Mouse (Mus musculus) MEL (cell line): ENCODE measurements around the gene Aff4. TPM values are rescaled to one million over a fixed set of nuclear protein-coding genes. Genes with fewer than 3 reads are reported as not detected.

ENCODE experiments used
- DNase-seq: peaks from one replicate; pipeline ENCODE4 v3.0.0; 2011; ENCODE audit warnings: low read depth, low spot score
- H3K27ac ChIP-seq: 2 replicates; pipeline ENCODE4 v1.5.1; 2012; ENCODE audit warnings: low read depth, mild to moderate bottlenecking, control low read depth, low read length, moderate library complexity; ENCODE audit not compliant: control insufficient read depth
- H3K27me3 ChIP-seq, 2 experiments: fragments of 150-350 bp in 1 of 2; sonication (generic) in 1 of 2; 2 replicates each; pipeline ENCODE4 v1.6.1; 2012; ENCODE audit warnings: low read length in 2 of 2, mild to moderate bottlenecking in 2 of 2, improper control_type of control experiment in 1 of 2, moderate library complexity in 1 of 2; ENCODE audit not compliant: insufficient read depth in 2 of 2, control insufficient read depth in 1 of 2
- H3K36me3 ChIP-seq, 2 experiments: 2 replicates each; pipeline ENCODE4 v1.6.1; 2012 to 2014; ENCODE audit warnings: low read length in 2 of 2, improper control_type of control experiment in 1 of 2, inconsistent platforms in 1 of 2, mild to moderate bottlenecking in 1 of 2; ENCODE audit not compliant: insufficient read depth in 2 of 2, control insufficient read depth in 1 of 2
- H3K4me1 ChIP-seq, 2 experiments: fragments of 150-350 bp in 1 of 2; sonication (generic) in 1 of 2; 2 replicates each; pipeline ENCODE4 v1.6.1; 2012; ENCODE audit warnings: low read length in 2 of 2, improper control_type of control experiment in 1 of 2, mild to moderate bottlenecking in 1 of 2; ENCODE audit not compliant: insufficient read depth in 2 of 2, control insufficient read depth in 1 of 2
- H3K4me3 ChIP-seq, 2 experiments: fragments of 150-350 bp in 1 of 2; sonication (generic) in 1 of 2; 2 replicates each; pipeline ENCODE4 v1.5.1; 2012; ENCODE audit warnings: low read depth in 2 of 2, low read length in 2 of 2, mild to moderate bottlenecking in 2 of 2, moderate library complexity in 2 of 2, control low read depth in 1 of 2, improper control_type of control experiment in 1 of 2; ENCODE audit not compliant: control insufficient read depth in 1 of 2, insufficient read depth in 1 of 2
- H3K79me2 ChIP-seq: 2 replicates; pipeline ENCODE4 v1.6.1; 2012; ENCODE audit warnings: mild to moderate bottlenecking, low read length, moderate library complexity; ENCODE audit not compliant: control insufficient read depth, poor library complexity, insufficient read depth
- H3K9ac ChIP-seq: 2 replicates; pipeline ENCODE4 v1.6.1; 2012; ENCODE audit warnings: low read depth, mild to moderate bottlenecking, control low read depth, low read length, moderate library complexity; ENCODE audit not compliant: control insufficient read depth, poor library complexity, severe bottlenecking
- H3K9me3 ChIP-seq: fragments of 150-350 bp; sonication (generic); replicated peaks from 2 replicates; pipeline ENCODE4 v1.6.1; 2012; ENCODE audit warnings: mild to moderate bottlenecking, low read length, improper control_type of control experiment, moderate library complexity; ENCODE audit not compliant: insufficient read depth
- E2F4 ChIP-seq: IDR thresholded peaks from 2 replicates; pipeline ENCODE4 v1.6.1; 2011; ENCODE audit warnings: low read depth, low read length, improper control_type of control experiment, borderline replicate concordance
- ELF1 ChIP-seq: IDR thresholded peaks from 2 replicates; pipeline ENCODE4 v1.6.1; 2014; ENCODE audit warnings: low read depth, mild to moderate bottlenecking, inconsistent platforms, low read length, improper control_type of control experiment, moderate library complexity
- ETS1 ChIP-seq: IDR thresholded peaks from 2 replicates; pipeline ENCODE4 v1.6.1; 2012; ENCODE audit warnings: low read depth, mild to moderate bottlenecking, inconsistent platforms, low read length, improper control_type of control experiment, moderate library complexity
- GABPA ChIP-seq: IDR thresholded peaks from 2 replicates; pipeline ENCODE4 v1.6.1; 2012; ENCODE audit warnings: low read depth, mild to moderate bottlenecking, inconsistent platforms, low read length, improper control_type of control experiment, moderate library complexity
- JUND ChIP-seq: IDR thresholded peaks from 2 replicates; pipeline ENCODE4 v1.6.1; 2011; ENCODE audit warnings: low read depth, mild to moderate bottlenecking, improper control_type of control experiment, low read length
- KAT2A ChIP-seq: conservative IDR thresholded peaks from 2 replicates; pipeline ENCODE4 v1.6.1; 2012; ENCODE audit warnings: low read depth, low read length, improper control_type of control experiment, inconsistent platforms
- MAX ChIP-seq: IDR thresholded peaks from 2 replicates; pipeline ENCODE4 v1.6.1; 2011; ENCODE audit warnings: low read length, improper control_type of control experiment
- MEF2A ChIP-seq: IDR thresholded peaks from 2 replicates; pipeline ENCODE4 v1.6.1; 2014; ENCODE audit warnings: low read depth, mild to moderate bottlenecking, inconsistent platforms, low read length, improper control_type of control experiment; ENCODE audit not compliant: poor library complexity, insufficient replicate concordance, severe bottlenecking; ENCODE audit errors: extremely low read depth
- MXI1 ChIP-seq: IDR thresholded peaks from 2 replicates; pipeline ENCODE4 v1.6.1; 2011; ENCODE audit warnings: mild to moderate bottlenecking, low read depth, low read length, improper control_type of control experiment
- MYC ChIP-seq: IDR thresholded peaks from 2 replicates; pipeline ENCODE4 v1.6.1; 2011; ENCODE audit warnings: low read depth, mild to moderate bottlenecking, low read length, improper control_type of control experiment, moderate library complexity
- NRF1 ChIP-seq: IDR thresholded peaks from 2 replicates; pipeline ENCODE4 v1.6.1; 2014; ENCODE audit warnings: low read depth, mild to moderate bottlenecking, inconsistent platforms, low read length, improper control_type of control experiment, moderate library complexity; ENCODE audit not compliant: poor library complexity, insufficient read depth, severe bottlenecking
- POLR2A ChIP-seq, 2 experiments: IDR thresholded peaks; 2 replicates each; pipeline ENCODE4 v1.6.1; 2011 to 2012; ENCODE audit warnings: low read length in 2 of 2, mild to moderate bottlenecking in 2 of 2, control low read depth in 1 of 2, improper control_type of control experiment in 1 of 2, low read depth in 1 of 2, moderate library complexity in 1 of 2; ENCODE audit not compliant: control insufficient read depth in 1 of 2, insufficient read depth in 1 of 2, poor library complexity in 1 of 2
- POLR2AphosphoS2 ChIP-seq: IDR thresholded peaks from 2 replicates; pipeline ENCODE4 v1.6.1; 2011; ENCODE audit warnings: low read length, improper control_type of control experiment
- RAD21 ChIP-seq: IDR thresholded peaks from 2 replicates; pipeline ENCODE4 v1.6.1; 2011; ENCODE audit warnings: mild to moderate bottlenecking, low read depth, low read length, improper control_type of control experiment
- RCOR1 ChIP-seq: IDR thresholded peaks from 2 replicates; pipeline ENCODE4 v1.6.1; 2012; ENCODE audit warnings: low read depth, mild to moderate bottlenecking, inconsistent platforms, low read length, improper control_type of control experiment
- SIN3A ChIP-seq: IDR thresholded peaks from 2 replicates; pipeline ENCODE4 v1.6.1; 2012; ENCODE audit warnings: low read length, improper control_type of control experiment, inconsistent platforms
- UBTF ChIP-seq: IDR thresholded peaks from 2 replicates; pipeline ENCODE4 v1.6.1; 2012; ENCODE audit warnings: low read depth, mild to moderate bottlenecking, inconsistent platforms, low read length, improper control_type of control experiment, moderate library complexity, borderline replicate concordance; ENCODE audit not compliant: insufficient read depth
- USF1 ChIP-seq: IDR thresholded peaks from 2 replicates; pipeline ENCODE4 v1.6.1; 2014; ENCODE audit warnings: low read depth, mild to moderate bottlenecking, inconsistent platforms, low read length, improper control_type of control experiment, moderate library complexity
- USF2 ChIP-seq, 2 experiments: IDR thresholded peaks; 2 replicates each; pipeline ENCODE4 v1.6.1; 2011 to 2012; ENCODE audit warnings: improper control_type of control experiment in 2 of 2, low read length in 2 of 2, borderline replicate concordance in 1 of 2, inconsistent platforms in 1 of 2, low read depth in 1 of 2, mild to moderate bottlenecking in 1 of 2; ENCODE audit not compliant: insufficient read depth in 1 of 2
- ZC3H11A ChIP-seq: IDR thresholded peaks from 2 replicates; pipeline ENCODE4 v1.6.1; 2012; ENCODE audit warnings: low read depth, mild to moderate bottlenecking, inconsistent platforms, low read length, improper control_type of control experiment
- ZMIZ1 ChIP-seq: IDR thresholded peaks from 2 replicates; pipeline ENCODE4 v1.6.1; 2012; ENCODE audit warnings: low read depth, mild to moderate bottlenecking, inconsistent platforms, low read length, improper control_type of control experiment, moderate library complexity
- ZNF384 ChIP-seq: IDR thresholded peaks from 2 replicates; pipeline ENCODE4 v1.6.1; 2012; ENCODE audit warnings: low read depth, mild to moderate bottlenecking, inconsistent platforms, low read length, improper control_type of control experiment
- polyA plus RNA-seq, 2 experiments: library from polyadenylated mRNA; stranded (reverse) in 1 of 2; unstranded in 1 of 2; fragments of >175 nt in 1 of 2; fragments of >200 nt in 1 of 2; gene quantifications; 2 replicates each; pipeline versions ENCODE4 v1.2.1 to v1.2.4; 2012; ENCODE audit warnings: low replicate concordance in 2 of 2, low read depth in 1 of 2; ENCODE audit not compliant: insufficient read length in 2 of 2, insufficient read depth in 1 of 2, missing spikeins in 1 of 2
- total RNA-seq: library from RNA; depleted of rRNA; stranded (reverse); fragments of 300-350 nt; gene quantifications from 2 replicates; pipeline ENCODE4 v1.2.3, GENCODE M21; 2012

Gene Aff4
- total and polyA plus RNA-seq, 3 experiments, result 29.0 to 268 (median 47.7) TPM

DNA sequence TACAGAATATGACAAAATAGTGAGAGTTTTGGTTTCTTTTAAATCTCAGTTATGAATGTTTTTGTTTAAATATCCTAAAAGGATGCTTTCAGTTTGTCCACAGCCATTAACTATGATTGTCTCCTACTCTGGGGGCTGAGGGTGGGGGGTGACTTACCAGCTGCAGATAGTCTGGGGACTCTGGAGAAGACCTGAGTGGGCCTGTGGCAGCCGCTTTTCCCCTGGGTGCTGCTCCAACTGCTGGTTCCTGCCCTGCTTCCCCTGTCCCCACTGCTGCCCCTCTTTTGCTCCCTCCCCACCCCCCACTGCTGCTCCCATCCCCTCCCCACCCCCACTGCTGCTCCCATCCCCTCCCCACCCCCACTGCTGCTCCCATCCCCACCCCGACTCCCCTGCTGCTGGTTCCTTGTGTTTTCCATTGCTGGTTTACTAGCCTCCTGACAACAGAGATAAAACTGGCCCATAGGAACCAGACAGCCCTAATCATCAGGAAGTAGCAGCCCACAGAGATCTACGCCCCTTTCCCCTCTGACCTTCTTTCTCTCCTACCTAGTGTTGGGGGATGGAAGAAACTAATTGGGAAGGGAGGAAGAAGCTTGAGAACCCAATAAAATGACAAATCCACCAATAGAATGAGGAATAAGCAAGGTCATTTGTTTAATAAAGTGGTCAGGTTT lies 15.0 kb upstream of the Aff4 start (continued):
- TF ChIP-seq RAD21 (no peak), KAT2A (no peak), GABPA (no peak), MAX (no peak), ETS1 (peak; percentile 84), USF2 (IDR thresholded peaks at IDR 0.05; ENCODE audit: borderline replicate concordance in 1 of 2, insufficient read depth in 1 of 2, low read depth in 1 of 2, low read length in 2 of 2) (no peak), POLR2AphosphoS2 (no peak), MYC (peak; percentile 49; the same call in 1 of the 2 replicates), UBTF (no peak), MXI1 (peak; percentile 31; the same call in 1 of the 2 replicates), SIN3A (peak; percentile 78), ELF1 (peak; percentile 82), MEF2A (no peak), JUND (no peak), RCOR1 (peak; percentile 87), ZNF384 (no peak)

- no peaks in the 10 kb centered on the region for H3K9me3 ChIP-seq
- H3K27ac ChIP-seq, result peak overlapping the region; percentile 84
- TF ChIP-seq ZMIZ1, result no peak
- no peak for TF ChIP-seq POLR2A (IDR thresholded peaks at IDR 0.05; ENCODE audit: control insufficient read depth in 1 of 2, insufficient read depth in 1 of 2, low read depth in 1 of 2, low read length in 2 of 2, poor library complexity in 1 of 2)
- TF ChIP-seq RAD21, result no peak
- no peak for TF ChIP-seq USF1
- TF ChIP-seq ZNF384, result peak; percentile 82
- TF ChIP-seq NRF1, result no peak
- TF ChIP-seq ZC3H11A, result no peak
- no peak for TF ChIP-seq E2F4
- peaks cover 5 to 21% of the 10 kb centered on the region in 2 experiments for H3K36me3 ChIP-seq
- DNase-seq, result no peak
- no peak overlapping the region for H3K4me3 ChIP-seq
- peaks cover 21 to 23% of the 10 kb centered on the region in 2 experiments for H3K4me1 ChIP-seq
- peak overlapping the region; percentile 33; the same call in 1 of the 2 replicates for H3K9ac ChIP-seq
- no peaks in the 10 kb centered on the region for H3K27me3 ChIP-seq
- H3K79me2 ChIP-seq, result no peaks in the 10 kb centered on the region
These were observed 14.5 kb upstream of the Aff4 start for GRCm38 (mm10) chr11:53336182-53336571.
